Mouse (Mus musculus): ENCODE measurements at regions not wholly inside any gene's neighbourhood (a gene's known extent, or its start where the extent isn't known, plus 50 kb on each side); places are given as distances from the start of the nearest gene placed in this dataset.

- no peak for DNase-seq (ENCODE audit: low read depth, low spot score)
Observed at GRCm38 (mm10) chr14:80247575-80247974, 263.7 kb downstream of the Olfm4 start.

- no peak for DNase-seq (ENCODE audit: low read depth, low spot score)
Observed at GRCm38 (mm10) chr14:80249882-80250281, 266.0 kb downstream of the Olfm4 start.

- no peak for DNase-seq (ENCODE audit: low read depth, low spot score)
Observed at GRCm38 (mm10) chr14:80257086-80257485, 273.2 kb downstream of the Olfm4 start.

GRCm38 (mm10) chr14:80263173-80263572 lies 279.3 kb downstream of the Olfm4 start:
- DNase-seq (ENCODE audit: low read depth, low spot score): no peak

- no peak for DNase-seq (ENCODE audit: low read depth, low spot score)
Observed at GRCm38 (mm10) chr14:80265081-80265480, 281.2 kb downstream of the Olfm4 start.

- DNase-seq (ENCODE audit: low read depth, low spot score): peak; percentile 47
Observed at GRCm38 (mm10) chr14:80269179-80269951, 285.5 kb downstream of the Olfm4 start.

- no peak for DNase-seq (ENCODE audit: low read depth, low spot score)
Observed at GRCm38 (mm10) chr14:80270063-80270462, 286.2 kb downstream of the Olfm4 start.

- no peak for DNase-seq (ENCODE audit: low read depth, low spot score)
Observed at GRCm38 (mm10) chr14:80280188-80280587, 296.3 kb downstream of the Olfm4 start.

GRCm38 (mm10) chr14:80283726-80284125 lies 299.8 kb downstream of the Olfm4 start:
- no peak for DNase-seq (ENCODE audit: low read depth, low spot score)

- no peak for DNase-seq (ENCODE audit: low read depth, low spot score)
Observed at GRCm38 (mm10) chr14:80291360-80291759, 307.5 kb downstream of the Olfm4 start.

GRCm38 (mm10) chr14:80293378-80293777 lies 309.5 kb downstream of the Olfm4 start:
- DNase-seq (ENCODE audit: low read depth, low spot score): no peak

GRCm38 (mm10) chr14:80329651-80330050 lies 345.8 kb downstream of the Olfm4 start:
- DNase-seq (ENCODE audit: low read depth, low spot score): no peak

- DNase-seq (ENCODE audit: low read depth, low spot score): no peak
Observed at GRCm38 (mm10) chr14:80362024-80362622, 378.2 kb downstream of the Olfm4 start.

GRCm38 (mm10) chr14:80369448-80370153 lies 385.7 kb downstream of the Olfm4 start:
- DNase-seq (ENCODE audit: low read depth, low spot score): no peak

GRCm38 (mm10) chr14:80374290-80374689 lies 390.4 kb downstream of the Olfm4 start:
- DNase-seq (ENCODE audit: low read depth, low spot score): no peak

- no peak for DNase-seq (ENCODE audit: low read depth, low spot score)
Observed at GRCm38 (mm10) chr14:80377064-80377463, 393.2 kb downstream of the Olfm4 start.

- DNase-seq (ENCODE audit: low read depth, low spot score): no peak
Observed at GRCm38 (mm10) chr14:80391418-80391817, 407.5 kb downstream of the Olfm4 start.

GRCm38 (mm10) chr14:80408317-80408716 lies 424.4 kb downstream of the Olfm4 start:
- DNase-seq (ENCODE audit: low read depth, low spot score): no peak

- DNase-seq (ENCODE audit: low read depth, low spot score): no peak
Observed at GRCm38 (mm10) chr14:80418810-80419325, 435.0 kb downstream of the Olfm4 start.

GRCm38 (mm10) chr14:80443820-80444219 lies 459.9 kb downstream of the Olfm4 start:
- DNase-seq (ENCODE audit: low read depth, low spot score): no peak

GRCm38 (mm10) chr14:80471470-80471869 lies 487.6 kb downstream of the Olfm4 start:
- DNase-seq (ENCODE audit: low read depth, low spot score): no peak

- DNase-seq (ENCODE audit: low read depth, low spot score): no peak
Observed at GRCm38 (mm10) chr14:80479918-80480317, 496.0 kb downstream of the Olfm4 start.
